Mouse (Mus musculus) heart, postnatal 0 days (tissue): ENCODE measurements around the gene Mif4gd. TPM values are rescaled to one million over a fixed set of nuclear protein-coding genes. Genes with fewer than 3 reads are reported as not detected.
A peak's percentile ranks its signal among the peaks of the same experiment; 100 is the strongest.

Source experiments
- ATAC-seq: fragments of 200-750 bp; cut with Nextera tagmentation; 2 replicates; pipeline ENCODE4 v1.8.0; 2017; ENCODE audit warnings: low read depth, moderate number of reproducible peaks, moderate library complexity; ENCODE audit not compliant: insufficient read depth
- DNase-seq: peaks from one replicate; pipeline ENCODE4 v3.0.0-alpha.2; 2016; ENCODE audit warnings: low spot score
- H3K27ac ChIP-seq: fragments of 300-500 bp; sonication (generic); 2 replicates; pipeline ENCODE4 v1.5.1; 2014; ENCODE audit warnings: low read depth, mild to moderate bottlenecking
- H3K27me3 ChIP-seq: fragments of 300-500 bp; sonication (generic); 2 replicates; pipeline ENCODE4 v1.6.1; 2014; ENCODE audit warnings: low read length, mixed read lengths; ENCODE audit not compliant: control insufficient read depth, insufficient read depth
- H3K36me3 ChIP-seq: fragments of 300-500 bp; sonication (generic); replicated peaks from 2 replicates; pipeline ENCODE4 v1.6.1; 2014; ENCODE audit warnings: low read length, mixed read lengths; ENCODE audit not compliant: control insufficient read depth, insufficient read depth
- H3K4me1 ChIP-seq: fragments of 300-500 bp; sonication (generic); 2 replicates; pipeline ENCODE4 v1.6.1; 2014; ENCODE audit warnings: antibody characterized with exemption; ENCODE audit not compliant: control insufficient read depth, insufficient read depth
- H3K4me2 ChIP-seq: fragments of 300-500 bp; sonication (generic); 2 replicates; pipeline ENCODE4 v1.6.1; 2014; ENCODE audit warnings: low read depth, mild to moderate bottlenecking, low read length, moderate library complexity
- H3K4me3 ChIP-seq: fragments of 300-500 bp; sonication (generic); 2 replicates; pipeline ENCODE4 v1.5.1; 2014; ENCODE audit warnings: low read depth, low read length
- H3K9ac ChIP-seq: fragments of 300-500 bp; sonication (generic); replicated peaks from 2 replicates; pipeline ENCODE4 v1.6.1; 2014; ENCODE audit warnings: low read depth, low read length, mixed read lengths
- H3K9me3 ChIP-seq: fragments of 300-500 bp; sonication (generic); replicated peaks from 2 replicates; pipeline ENCODE4 v1.6.1; 2016; ENCODE audit warnings: low read length; ENCODE audit not compliant: control insufficient read depth
- CTCF ChIP-seq: IDR thresholded peaks from 2 replicates; pipeline ENCODE4 v1.5.1; 2016; ENCODE audit warnings: antibody characterized with exemption, control low read depth, low read depth
- EP300 ChIP-seq: IDR thresholded peaks from 2 replicates; pipeline ENCODE4 v1.6.1; 2016; ENCODE audit warnings: antibody characterized with exemption, low read depth
- WGBS: fragments of 180-500 bp; shearing (Covaris S2); extraction: QIAGEN DNeasy Blood & Tissue Kit; methylation state at CpG from one replicate; pipeline ENCODE4 v1.1.7; 2014; 5-methylcytosine and 5-hydroxymethylcytosine counted together
- polyA plus RNA-seq: library from polyadenylated mRNA; unstranded; fragments of >200 nt; fragmentation: Nextera tagmentation; extraction: Ambion mirVana; gene quantifications from 2 replicates; pipeline ENCODE4 v1.2.1, GENCODE M21; 2015
- total RNA-seq: library from RNA; depleted of rRNA; stranded (reverse); fragments of >200 nt; gene quantifications from 2 replicates; pipeline ENCODE4 v1.2.3, GENCODE M21; 2014; ENCODE audit warnings: low replicate concordance

The Mif4gd gene
- total and polyA plus RNA-seq, 2 experiments from 2014 or later = 34.1 to 38.4 TPM

GRCm38 (mm10) chr11:115642705-115643104 lies 29.9 kb upstream of the Mif4gd start:
- H3K9me3 ChIP-seq = no peaks in the 10 kb centered on the region
- H3K36me3 ChIP-seq = peaks cover 26% of the 10 kb centered on the region
- 91% methylated on average over 2 of the region's 2 CpGs for WGBS
- TF ChIP-seq EP300 = no peak
- TF ChIP-seq CTCF = no peak
- ATAC-seq (no peak), DNase-seq (no peak)
- H3K27ac ChIP-seq = no peak overlapping the region
- no peak overlapping the region for H3K4me3 ChIP-seq
- H3K27me3 ChIP-seq = no peaks in the 10 kb centered on the region
- H3K4me2 ChIP-seq = no peak overlapping the region
- H3K9ac ChIP-seq = no peak overlapping the region
- H3K4me1 ChIP-seq = no peaks in the 10 kb centered on the region

GRCm38 (mm10) chr11:115641664-115642036 lies 28.9 kb upstream of the Mif4gd start:
- ATAC-seq (no peak), DNase-seq (no peak)
- no peak for TF ChIP-seq EP300
- TF ChIP-seq CTCF = no peak
- no peak overlapping the region for H3K9ac ChIP-seq
- H3K27me3 ChIP-seq = no peaks in the 10 kb centered on the region
- peaks cover 21% of the 10 kb centered on the region for H3K36me3 ChIP-seq
- H3K4me2 ChIP-seq = no peak overlapping the region
- H3K9me3 ChIP-seq = no peaks in the 10 kb centered on the region
- WGBS = 84% methylated on average over 4 of the region's 4 CpGs
- no peaks in the 10 kb centered on the region for H3K4me1 ChIP-seq
- H3K4me3 ChIP-seq = no peak overlapping the region
- no peak overlapping the region for H3K27ac ChIP-seq

GRCm38 (mm10) chr11:115640978-115641663 lies 28.4 kb upstream of the Mif4gd start:
- no peak for DNase-seq
- TF ChIP-seq CTCF (no peak), EP300 (no peak)
- Histone ChIP-seq H3K4me3 (no peak overlapping the region), H3K27me3 (no peaks in the 10 kb centered on the region), H3K27ac (no peak overlapping the region), H3K9ac (no peak overlapping the region), H3K36me3 (peaks cover 16% of the 10 kb centered on the region; the same call in 1 of the 2 replicates), H3K4me1 (no peaks in the 10 kb centered on the region), H3K4me2 (no peak overlapping the region), H3K9me3 (no peaks in the 10 kb centered on the region)
- 44% methylated on average over 14 of the region's 14 CpGs for WGBS
- peak; percentile 24; the same call in 1 of the 2 replicates for ATAC-seq

GRCm38 (mm10) chr11:115640311-115640828 lies 27.6 kb upstream of the Mif4gd start:
- H3K4me1 ChIP-seq = no peaks in the 10 kb centered on the region
- H3K4me2 ChIP-seq = no peak overlapping the region
- no peak overlapping the region for H3K4me3 ChIP-seq
- WGBS = 78% methylated on average over 3 of the region's 4 CpGs
- no peak for ATAC-seq
- H3K27me3 ChIP-seq = no peaks in the 10 kb centered on the region
- H3K36me3 ChIP-seq = peaks cover 12% of the 10 kb centered on the region; the same call in 1 of the 2 replicates
- DNase-seq = no peak
- no peaks in the 10 kb centered on the region for H3K9me3 ChIP-seq
- no peak overlapping the region for H3K9ac ChIP-seq
- TF ChIP-seq CTCF (no peak), EP300 (no peak)
- no peak overlapping the region for H3K27ac ChIP-seq

- no peak overlapping the region for H3K4me3 ChIP-seq
- no peak for TF ChIP-seq EP300
- no peak for TF ChIP-seq CTCF
- H3K4me2 ChIP-seq = no peak overlapping the region
- ATAC-seq (no peak), DNase-seq (no peak)
- 66% methylated on average over 4 of the region's 4 CpGs for WGBS
- no peaks in the 10 kb centered on the region for H3K27me3 ChIP-seq
- peaks cover 5% of the 10 kb centered on the region; the same call in 1 of the 2 replicates for H3K36me3 ChIP-seq
- no peaks in the 10 kb centered on the region for H3K9me3 ChIP-seq
- no peak overlapping the region; the same call in 1 of the 2 replicates for H3K9ac ChIP-seq
- no peaks in the 10 kb centered on the region for H3K4me1 ChIP-seq
- H3K27ac ChIP-seq = no peak overlapping the region
Measured at GRCm38 (mm10) chr11:115639540-115639939, 26.8 kb upstream of the Mif4gd start.
